Mouse (Mus musculus) left cerebral cortex, adult 2 months (tissue): Measurements from ENCODE around the gene Slc22a16. TPM values are rescaled to one million over a fixed set of nuclear protein-coding genes. Genes with fewer than 3 reads are reported as not detected.
A peak's percentile ranks its signal among the peaks of the same experiment; 100 is the strongest.

ENCODE experiments used
- DNase-seq, 2 experiments: peaks; one replicate each; pipeline ENCODE4 v3.0.0; 2021 to 2022; ENCODE audit warnings: low spot score in 2 of 2, mixed read lengths in 1 of 2; ENCODE audit errors: extremely low spot score in 1 of 2
- H3K27ac ChIP-seq: fragments of 200-600 bp; 2 replicates; pipeline ENCODE4 v1.8.1; 2022
- H3K4me3 ChIP-seq: fragments of 200-600 bp; 2 replicates; pipeline ENCODE4 v1.8.1; 2022
- CTCF ChIP-seq: fragments of 200-600 bp; IDR thresholded peaks from 2 replicates; pipeline ENCODE4 v1.8.1; 2022; ENCODE audit warnings: antibody characterized with exemption, mild to moderate bottlenecking, moderate library complexity
- intact Hi-C: fragments of 180-260 bp; cut with DNase I; formaldehyde crosslinking; loops from one replicate; pipeline ENCODE4 v1.15.1; 2025
- total RNA-seq, 2 experiments: library from RNA; stranded (reverse); gene quantifications; 2 replicates each; pipeline ENCODE4 v1.2.3; 2021

Gene Slc22a16
- total RNA-seq, 2 experiments from 2014 or later = not detected

DNA sequence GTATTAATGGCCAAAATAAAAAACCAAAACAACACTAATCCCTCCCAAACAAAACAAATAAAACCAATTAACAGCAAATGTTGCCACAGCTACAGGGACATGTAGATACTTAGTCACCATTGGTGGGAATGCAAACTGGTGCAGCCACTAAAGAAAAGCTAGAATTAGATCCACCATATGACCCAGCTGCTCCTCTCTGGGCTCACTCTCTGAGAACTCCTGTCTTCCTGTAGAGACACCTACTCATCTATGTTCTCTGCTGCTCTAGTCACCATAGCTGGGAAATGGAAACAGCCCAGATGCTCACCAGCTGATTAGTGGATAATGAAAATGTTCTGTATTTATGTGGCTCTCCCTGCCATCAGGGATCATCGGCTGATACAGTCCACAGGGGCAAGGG is 49.6 kb downstream of the Slc22a16 start:
- Histone ChIP-seq H3K27ac (peak overlapping the region; percentile 61), H3K4me3 (no peak overlapping the region)
- intact Hi-C loops = loop anchor here (1.0 kb wide), 1 partner anchor 19 kb away; no protein-coding TSS in a partner anchor
- DNase-seq = no peak
- TF ChIP-seq CTCF = no peak

DNA sequence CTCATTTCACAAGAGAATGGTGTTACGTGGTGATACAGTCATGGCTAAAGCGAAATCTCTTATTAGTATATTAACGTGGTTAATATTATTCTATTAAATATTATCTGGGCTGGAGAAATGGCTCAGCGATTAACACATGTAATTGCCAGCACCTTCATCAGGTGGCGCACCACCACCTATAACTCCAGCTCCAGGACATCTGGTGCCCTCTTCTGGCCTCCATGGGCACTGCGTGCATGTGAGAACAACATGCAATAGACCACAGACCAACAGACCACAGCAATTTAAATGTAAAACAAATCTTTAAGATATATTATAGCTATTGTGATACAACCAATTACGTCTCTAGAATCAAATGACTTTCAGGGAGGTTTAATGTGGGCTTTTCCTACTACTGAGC is 59.0 kb downstream of the Slc22a16 start:
- peak; percentile 64 for TF ChIP-seq CTCF
- intact Hi-C loops = no loop called here
- DNase-seq = no peak
- Histone ChIP-seq H3K27ac (no peak overlapping the region; the same call in 1 of the 2 replicates), H3K4me3 (no peak overlapping the region)

DNA sequence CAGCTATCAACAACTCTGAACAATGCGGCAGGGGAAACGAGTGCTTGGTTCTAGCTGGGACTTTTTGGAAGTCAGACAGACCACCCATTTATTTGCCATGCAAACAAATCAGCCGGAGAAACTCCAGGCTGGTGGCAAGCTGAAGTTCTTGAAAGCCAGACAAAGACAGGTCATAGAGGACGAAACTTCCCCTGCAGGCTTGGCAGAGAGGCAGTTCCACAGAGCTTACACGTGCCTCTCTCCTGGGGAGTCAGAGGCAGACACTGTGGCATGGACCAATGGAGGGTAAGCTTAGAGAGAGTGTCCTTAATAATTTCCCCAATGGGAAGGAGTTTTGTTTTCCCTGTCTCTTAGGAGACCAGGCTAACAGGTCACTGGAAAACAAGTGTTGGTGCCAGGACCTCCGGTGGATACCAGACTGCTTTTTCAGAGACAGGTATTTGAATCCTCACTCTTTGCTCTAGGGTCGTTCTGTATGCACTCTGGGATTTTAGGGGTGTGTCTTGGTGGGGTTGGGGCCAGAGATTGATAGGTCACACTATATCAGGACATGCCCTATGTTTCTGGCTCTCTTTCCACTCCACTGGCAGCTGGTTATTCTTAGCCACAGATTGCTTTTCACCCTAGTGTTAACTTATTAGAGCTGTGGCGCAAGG is 59.6 kb downstream of the Slc22a16 start, which contains the start of gene Ddo:
Gene Ddo, plus strand, starts transcription at position 356 of the 656 bp plus-strand sequence.
- no peak for TF ChIP-seq CTCF
- peak within 1 kb of the TSS; percentile 61 for H3K27ac ChIP-seq

DNA sequence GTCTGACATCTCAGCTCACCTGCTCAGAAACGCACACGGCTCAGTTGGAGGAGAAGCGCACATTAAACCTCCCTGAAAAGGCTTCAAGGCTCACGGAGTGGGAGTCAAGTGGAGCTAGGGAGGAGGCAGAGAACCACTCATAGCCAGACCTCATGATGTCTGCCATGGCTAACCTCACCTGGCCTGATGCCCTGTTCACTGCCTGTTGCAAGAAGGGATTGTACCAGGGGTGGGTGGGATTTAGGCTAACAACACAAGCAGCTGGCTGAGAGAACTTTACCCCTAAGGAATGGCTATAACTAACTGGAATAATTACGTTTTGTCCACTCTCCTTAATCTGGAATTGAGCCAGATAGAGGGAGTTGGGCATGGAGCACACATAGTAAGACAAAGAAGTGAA is 60.3 kb downstream of the Slc22a16 start:
- no peak overlapping the region; the same call in none of the 2 replicates for H3K4me3 ChIP-seq
- no peak for DNase-seq
- TF ChIP-seq CTCF = no peak
- intact Hi-C loops = no loop called here
- H3K27ac ChIP-seq = peak overlapping the region; percentile 61

More for the DNA sequence above, 59.6 kb downstream of the Slc22a16 start, which contains the start of gene Ddo:
- no peak for DNase-seq
- peak within 1 kb of the TSS; percentile 32 for H3K4me3 ChIP-seq
- intact Hi-C loops = no loop called here

DNA sequence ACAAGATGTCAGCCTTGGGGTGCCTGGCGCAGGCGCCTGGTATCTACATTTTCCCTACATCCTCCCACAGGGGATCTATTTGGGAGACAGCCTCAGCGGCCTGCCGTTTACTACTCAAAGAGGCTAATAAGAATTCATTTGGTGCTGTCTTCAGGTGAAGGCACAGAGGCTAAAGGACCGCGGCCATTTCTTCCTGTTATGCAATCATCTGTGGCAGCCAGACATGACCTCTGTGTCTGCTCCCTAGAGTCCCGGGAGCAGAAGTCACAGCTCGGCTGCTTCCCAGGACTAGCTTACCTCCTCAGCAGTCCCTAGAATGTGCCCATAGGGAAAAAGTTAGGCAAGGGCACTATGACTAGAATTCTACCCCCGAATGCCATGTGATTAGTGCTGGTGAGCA is 60.8 kb downstream of the Slc22a16 start:
- intact Hi-C loops = no loop called here
- TF ChIP-seq CTCF = no peak
- no peak for DNase-seq
- Histone ChIP-seq H3K4me3 (no peak overlapping the region), H3K27ac (peak overlapping the region; percentile 61)

DNA sequence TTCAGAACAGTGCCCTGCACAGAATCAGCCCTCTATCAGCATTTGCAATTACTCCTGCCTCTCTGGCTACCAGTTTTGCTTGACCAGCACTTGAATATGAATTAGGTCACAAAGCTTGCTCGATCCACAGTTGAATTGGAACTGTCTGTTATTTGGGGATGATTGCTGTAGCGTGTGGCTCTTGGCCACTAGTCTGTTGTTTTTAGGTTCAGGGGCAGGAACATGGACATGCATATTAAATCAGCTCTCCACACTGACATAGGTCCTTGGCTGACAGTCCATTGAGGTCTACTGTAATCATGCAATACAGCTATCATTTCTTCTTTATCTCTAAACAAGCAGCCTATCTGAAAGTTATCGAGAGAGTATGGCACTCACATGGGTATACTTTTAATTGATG is 62.0 kb downstream of the Slc22a16 start:
- no peak overlapping the region for H3K4me3 ChIP-seq
- DNase-seq = no peak
- TF ChIP-seq CTCF = no peak
- intact Hi-C loops = no loop called here
- H3K27ac ChIP-seq = no peak overlapping the region

DNA sequence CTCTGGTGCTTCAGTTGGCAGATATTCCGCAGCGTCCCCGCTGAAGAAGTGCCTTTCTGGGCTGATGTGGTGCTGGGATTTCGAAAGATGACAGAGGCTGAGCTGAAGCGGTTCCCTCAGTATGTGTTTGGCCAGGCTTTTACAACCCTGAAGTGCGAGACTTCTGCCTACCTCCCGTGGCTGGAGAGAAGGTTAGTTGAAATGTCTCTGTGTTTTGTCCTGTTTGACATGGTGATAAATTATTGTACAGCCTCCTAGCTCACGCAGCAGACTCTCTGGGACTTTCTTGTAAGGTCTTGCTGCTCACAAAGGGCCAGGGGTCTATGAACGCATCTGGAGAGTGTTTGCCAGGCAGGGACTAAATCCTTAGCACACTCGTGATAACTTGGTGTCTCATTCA is 67.2 kb downstream of the Slc22a16 start:
- TF ChIP-seq CTCF = no peak
- intact Hi-C loops = loop anchor here (5.0 kb wide), 1 partner anchor 205 kb away; no protein-coding TSS in a partner anchor
- no peak for DNase-seq
- H3K4me3 ChIP-seq = no peak overlapping the region
- H3K27ac ChIP-seq = peak overlapping the region; percentile 77

DNA sequence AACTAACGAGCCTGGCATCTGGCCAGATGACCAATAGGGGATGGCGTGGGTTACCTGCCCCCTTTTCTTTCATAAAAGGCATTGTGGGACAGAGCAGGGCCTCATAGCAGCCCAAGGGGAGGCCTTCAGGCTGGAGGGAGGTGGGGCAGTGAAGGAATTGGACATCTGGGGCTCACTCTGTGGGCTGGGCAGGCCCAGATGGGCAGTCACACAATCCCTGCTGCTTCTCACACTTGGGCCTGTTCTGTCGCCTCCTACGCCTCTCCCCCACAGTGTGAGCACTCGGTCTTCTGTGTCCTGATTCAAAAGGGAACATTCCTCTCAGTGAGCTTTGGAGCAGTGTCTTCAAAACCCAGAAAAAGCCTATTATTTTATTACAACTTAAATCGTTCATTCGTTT is 68.1 kb downstream of the Slc22a16 start:
- peak; percentile 61 to 83 for DNase-seq
- no peak for TF ChIP-seq CTCF
- Histone ChIP-seq H3K4me3 (no peak overlapping the region), H3K27ac (peak overlapping the region; percentile 94)
- intact Hi-C loops = loop anchor here (1.0 to 5.0 kb wide), 6 partner anchors 19 to 333 kb away; partner anchors contain the start of genes Cdc40 and Wasf1

DNA sequence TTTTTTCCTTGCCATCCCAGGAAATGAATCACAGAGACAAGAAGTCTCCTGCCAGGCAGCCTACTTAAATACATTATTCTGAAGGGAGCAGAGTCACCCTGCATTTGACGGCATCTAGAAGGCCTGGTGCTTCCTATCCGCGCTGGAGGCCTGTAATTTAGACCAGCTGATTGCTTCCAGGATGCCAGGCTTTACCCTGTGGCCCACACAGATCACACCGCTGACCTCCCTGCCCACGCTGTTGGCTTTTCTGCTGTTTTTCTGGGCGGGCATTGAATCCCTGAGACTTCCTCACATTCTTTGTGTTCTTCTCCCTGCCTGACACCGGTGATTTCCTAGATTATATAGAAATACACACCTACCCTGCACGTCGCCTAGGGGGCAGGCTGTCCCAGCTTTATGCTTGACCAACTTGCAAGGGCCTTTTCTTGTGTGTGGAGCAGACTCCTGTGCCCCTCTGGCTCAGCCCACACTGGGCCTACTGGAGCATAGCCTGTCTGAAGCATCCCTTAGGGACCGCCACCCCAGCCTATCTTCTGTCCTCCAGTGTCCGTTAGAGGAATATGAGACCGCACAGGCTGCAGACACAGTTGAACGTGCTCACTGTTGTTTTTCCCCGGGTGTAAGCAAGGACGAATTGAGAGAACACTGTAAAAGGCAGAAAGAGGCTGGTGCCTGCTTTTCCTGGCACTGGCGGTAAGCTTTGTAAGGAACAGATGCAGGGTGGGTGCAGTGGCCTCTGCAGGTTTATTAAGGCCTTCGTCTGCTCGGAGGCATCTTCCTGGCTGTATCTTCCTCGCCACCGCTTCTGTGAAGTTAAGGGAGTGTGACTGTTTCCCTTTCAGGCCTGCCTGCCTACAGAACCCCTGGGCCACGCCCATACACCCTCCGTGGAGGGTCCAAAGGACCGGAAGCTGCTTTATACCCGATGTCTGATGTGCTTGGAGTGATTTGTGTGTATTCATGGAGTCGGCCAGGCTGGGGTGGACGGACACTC is 69.0 kb downstream of the Slc22a16 start:
- intact Hi-C loops = loop anchor here (1.0 to 5.0 kb wide), 6 partner anchors 20 to 332 kb away; partner anchors contain the start of genes Cdc40 and Wasf1
- DNase-seq = peak in 1 of 2 experiments; percentile 44
- H3K27ac ChIP-seq = peak overlapping the region; percentile 94
- no peak overlapping the region for H3K4me3 ChIP-seq
- peak; percentile 3; the same call in 1 of the 2 replicates for TF ChIP-seq CTCF

DNA sequence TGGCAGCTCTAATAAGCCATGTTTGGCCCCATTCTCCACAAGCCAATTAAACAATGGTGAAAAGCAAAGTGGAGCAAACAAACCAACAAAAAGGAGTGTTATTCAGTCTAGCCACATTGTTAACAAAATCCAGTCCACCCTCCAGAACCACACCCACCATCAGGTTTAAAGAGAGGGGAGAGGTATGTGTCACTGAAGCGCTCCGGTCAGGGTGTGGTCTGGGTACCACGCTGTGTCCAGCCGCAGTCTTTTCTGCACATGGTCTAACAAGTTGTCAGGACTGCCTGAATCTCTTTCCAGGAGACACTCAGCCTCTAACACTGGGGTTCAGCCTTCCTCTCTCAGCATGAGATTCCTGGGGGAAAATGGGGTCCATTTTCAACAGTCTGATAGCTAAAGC is 70.3 kb downstream of the Slc22a16 start:
- TF ChIP-seq CTCF = no peak
- peak overlapping the region; percentile 94 for H3K27ac ChIP-seq
- no peak for DNase-seq
- intact Hi-C loops = no loop called here
- no peak overlapping the region for H3K4me3 ChIP-seq

DNA sequence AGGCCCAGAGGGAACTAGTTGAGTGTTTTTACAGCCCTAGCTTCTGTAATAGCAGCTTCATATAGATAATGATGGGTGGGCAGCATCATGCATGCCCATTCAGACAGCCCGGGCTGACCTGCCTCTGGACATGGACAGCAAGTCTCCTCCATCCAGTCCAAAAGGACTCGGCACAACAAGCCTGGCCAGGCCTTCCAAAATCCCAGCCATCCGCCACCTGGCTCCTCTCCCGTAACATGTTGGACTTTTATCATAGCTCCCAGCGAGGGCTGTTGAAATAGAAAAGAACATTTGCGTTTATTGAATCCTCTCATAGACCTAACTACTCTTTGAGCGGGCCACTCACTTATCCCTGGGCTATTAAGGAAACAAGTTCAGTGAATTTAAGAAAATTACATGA is 71.8 kb downstream of the Slc22a16 start:
- intact Hi-C loops = no loop called here
- no peak overlapping the region for H3K4me3 ChIP-seq
- DNase-seq = peak in 1 of 2 experiments; percentile 11
- no peak for TF ChIP-seq CTCF
- peak overlapping the region; percentile 94 for H3K27ac ChIP-seq

DNA sequence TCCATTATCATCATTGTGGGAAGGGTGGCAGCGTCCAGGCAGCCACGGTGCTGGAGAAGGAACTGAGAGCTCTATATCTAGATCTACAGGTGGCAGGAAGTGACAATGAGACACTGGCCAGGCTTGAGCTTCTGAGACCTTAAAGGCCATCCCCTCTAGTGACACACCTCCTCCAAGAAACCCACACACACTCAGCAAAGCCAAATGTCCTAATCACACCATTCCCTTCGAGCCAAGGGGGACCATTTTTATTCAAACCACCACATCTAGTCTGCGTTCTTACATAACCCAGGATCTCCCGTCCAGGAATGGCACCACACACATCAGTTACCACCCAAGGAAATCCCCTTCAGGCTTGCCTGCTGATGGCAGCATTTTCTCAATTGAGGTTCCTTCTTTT is 73.0 kb downstream of the Slc22a16 start:
- intact Hi-C loops = no loop called here
- no peak for TF ChIP-seq CTCF
- H3K4me3 ChIP-seq = no peak overlapping the region
- no peak overlapping the region for H3K27ac ChIP-seq
- no peak for DNase-seq
